Mouse (Mus musculus): Measurements from ENCODE around the gene Mrtfa. TPM values are rescaled to one million over a fixed set of nuclear protein-coding genes. Genes with fewer than 3 reads are reported as not detected.
A peak's percentile ranks its signal among the peaks of the same experiment; 100 is the strongest.

Gene Mrtfa
- polyA plus RNA-seq, 1 experiment from 2014 or later, result 21.2 TPM

DNA sequence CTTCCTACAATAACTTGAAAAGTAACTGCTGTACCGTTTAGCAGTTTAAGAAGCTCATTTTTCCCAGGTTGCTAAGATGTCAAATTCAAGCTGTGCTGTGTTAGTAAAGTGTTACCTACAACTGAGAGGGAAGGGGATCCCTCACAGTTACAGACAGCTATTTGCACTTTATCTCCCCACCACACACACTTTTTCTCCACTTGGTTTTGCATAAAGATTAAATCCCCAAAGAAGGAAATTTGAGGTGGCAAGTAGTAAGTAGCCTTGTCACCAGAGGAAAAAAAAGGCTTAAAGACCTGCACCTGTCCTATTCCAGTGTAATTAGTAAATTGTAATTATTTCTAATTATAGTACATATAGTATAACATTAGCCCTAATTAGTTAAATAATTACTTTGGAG lies 193.5 kb downstream of the Mrtfa start:
- Histone ChIP-seq H3K27ac (ENCODE audit: low read depth) (no peak overlapping the region), H3K9me3 (ENCODE audit: control insufficient read depth, low read length) (no peaks in the 10 kb centered on the region), H3K27me3 (replicated peaks; ENCODE audit: control insufficient read depth, insufficient read depth, low read length) (no peaks in the 10 kb centered on the region), H3K36me3 (ENCODE audit: control insufficient read depth, insufficient read depth, low read length) (no peaks in the 10 kb centered on the region), H3K9ac (ENCODE audit: low read length) (no peak overlapping the region), H3K4me1 (replicated peaks; ENCODE audit: control insufficient read depth, insufficient read depth, low read length) (peaks cover 5% of the 10 kb centered on the region; the same call in 1 of the 2 replicates), H3K4me3 (ENCODE audit: low read depth, low read length) (no peak overlapping the region), H3K4me2 (ENCODE audit: low read length) (no peak overlapping the region)
- ATAC-seq (replicated peaks; ENCODE audit: low FRiP score, low TSS enrichment, low read depth), result no peak
- WGBS, result 44% methylated on average over 1 of the region's 1 CpGs
- no peak for DNase-seq (ENCODE audit: low spot score)

DNA sequence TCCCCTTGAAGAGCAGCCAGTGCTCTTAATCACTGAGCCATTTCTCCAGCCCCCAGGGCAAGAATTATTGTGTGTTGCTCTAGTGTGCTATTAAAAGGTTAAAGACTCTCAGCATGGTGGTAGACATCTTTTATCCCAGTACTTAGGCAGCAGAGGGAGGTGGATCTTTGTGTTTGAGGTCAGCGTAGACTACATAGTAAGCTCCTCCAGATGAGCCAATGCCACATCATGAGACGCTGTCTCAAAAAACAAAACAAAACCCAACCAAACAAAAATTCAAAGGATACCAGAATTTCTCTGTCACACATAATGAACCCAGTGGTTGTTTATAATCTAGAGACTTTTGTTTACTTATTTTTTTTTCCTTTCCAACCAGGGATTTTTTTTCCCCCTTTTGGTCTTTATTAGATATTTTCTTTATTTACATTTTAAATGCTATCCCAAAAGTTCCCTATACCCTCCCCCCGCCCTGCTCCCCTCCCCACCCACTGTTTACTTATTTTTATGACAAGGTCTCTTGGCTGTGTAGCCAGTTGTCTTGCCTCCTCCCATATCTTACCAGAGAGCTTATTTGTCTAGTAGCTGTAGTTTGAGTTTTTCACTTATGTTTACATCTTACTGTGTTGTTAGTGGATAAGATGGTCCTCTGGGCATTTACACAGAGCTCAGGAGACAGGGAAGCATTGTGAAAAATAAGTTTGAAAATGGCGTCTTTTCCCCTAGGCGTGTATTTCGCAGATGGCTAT lies 194.3 kb downstream of the Mrtfa start:
- Histone ChIP-seq H3K36me3 (ENCODE audit: control insufficient read depth, insufficient read depth, low read length) (no peaks in the 10 kb centered on the region), H3K4me1 (replicated peaks; ENCODE audit: control insufficient read depth, insufficient read depth, low read length) (peaks cover 5% of the 10 kb centered on the region; the same call in 1 of the 2 replicates), H3K9ac (ENCODE audit: low read length) (no peak overlapping the region), H3K27me3 (replicated peaks; ENCODE audit: control insufficient read depth, insufficient read depth, low read length) (no peaks in the 10 kb centered on the region), H3K9me3 (ENCODE audit: control insufficient read depth, low read length) (no peaks in the 10 kb centered on the region), H3K4me3 (ENCODE audit: low read depth, low read length) (no peak overlapping the region), H3K27ac (ENCODE audit: low read depth) (no peak overlapping the region), H3K4me2 (ENCODE audit: low read length) (no peak overlapping the region)
- no peak for DNase-seq (ENCODE audit: low spot score)
- 73% methylated on average over 6 of the region's 6 CpGs for WGBS
- ATAC-seq (replicated peaks; ENCODE audit: low FRiP score, low TSS enrichment, low read depth), result no peak

DNA sequence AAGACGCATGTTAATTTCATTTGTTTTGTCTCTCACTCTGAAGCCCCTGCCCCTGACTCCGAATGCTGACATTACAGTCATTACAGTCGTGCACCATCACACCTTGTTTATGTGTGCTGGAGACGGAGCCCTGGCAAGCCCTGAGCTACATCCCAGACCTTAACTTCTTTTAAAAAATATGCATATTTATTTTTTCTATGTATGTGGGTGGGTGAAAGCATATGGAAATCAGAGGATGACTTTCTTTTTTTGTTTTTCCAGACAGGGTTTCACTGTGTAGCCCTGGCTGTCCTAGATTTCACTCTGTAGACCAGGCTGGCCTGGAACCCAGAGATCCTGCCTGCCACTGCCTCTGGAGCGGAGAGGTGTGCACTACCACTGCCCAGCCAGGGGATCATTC lies 195.6 kb downstream of the Mrtfa start:
- ATAC-seq (replicated peaks; ENCODE audit: low FRiP score, low TSS enrichment, low read depth) (no peak), DNase-seq (ENCODE audit: low spot score) (no peak)
- no peak overlapping the region for H3K27ac ChIP-seq (ENCODE audit: low read depth)

DNA sequence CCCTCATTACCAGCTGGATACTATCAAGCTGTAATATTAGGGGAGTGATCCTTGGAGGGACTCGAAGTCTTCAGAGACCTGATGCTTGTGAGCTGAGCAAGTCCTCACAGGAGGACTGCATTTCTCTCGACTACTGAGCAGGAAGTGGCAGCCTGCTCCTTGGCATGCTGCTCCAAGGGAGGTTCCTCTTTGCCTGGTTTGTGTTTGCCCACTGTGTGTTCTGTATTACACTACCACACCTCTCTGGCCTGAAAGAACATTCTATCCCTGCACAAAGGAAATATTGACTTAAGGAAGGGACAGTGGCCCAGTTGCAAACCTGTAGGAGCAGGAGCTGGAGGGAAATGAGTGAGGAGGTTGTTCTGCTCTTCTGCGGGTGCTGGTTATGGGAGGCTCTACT lies 200.8 kb downstream of the Mrtfa start:
- WGBS, result 52% methylated on average over 3 of the region's 3 CpGs
- Histone ChIP-seq H3K36me3 (ENCODE audit: control insufficient read depth, insufficient read depth, low read length) (no peaks in the 10 kb centered on the region), H3K4me3 (ENCODE audit: low read depth, low read length) (no peak overlapping the region), H3K4me1 (replicated peaks; ENCODE audit: control insufficient read depth, insufficient read depth, low read length) (no peaks in the 10 kb centered on the region), H3K9me3 (ENCODE audit: control insufficient read depth, low read length) (no peaks in the 10 kb centered on the region), H3K4me2 (ENCODE audit: low read length) (no peak overlapping the region), H3K27me3 (replicated peaks; ENCODE audit: control insufficient read depth, insufficient read depth, low read length) (no peaks in the 10 kb centered on the region), H3K27ac (ENCODE audit: low read depth) (no peak overlapping the region), H3K9ac (ENCODE audit: low read length) (no peak overlapping the region)
- ATAC-seq (replicated peaks; ENCODE audit: low FRiP score, low TSS enrichment, low read depth) (0 out of 2 replicates have a peak, but pooled peaks have one; percentile 27), DNase-seq (ENCODE audit: low spot score) (no peak)

More for the DNA sequence above, 195.6 kb downstream of the Mrtfa start:
- Histone ChIP-seq H3K4me1 (replicated peaks; ENCODE audit: control insufficient read depth, insufficient read depth, low read length) (no peaks in the 10 kb centered on the region; the same call in 1 of the 2 replicates), H3K4me3 (ENCODE audit: low read depth, low read length) (no peak overlapping the region), H3K4me2 (ENCODE audit: low read length) (no peak overlapping the region), H3K27me3 (replicated peaks; ENCODE audit: control insufficient read depth, insufficient read depth, low read length) (no peaks in the 10 kb centered on the region), H3K9ac (ENCODE audit: low read length) (no peak overlapping the region), H3K9me3 (ENCODE audit: control insufficient read depth, low read length) (no peaks in the 10 kb centered on the region), H3K36me3 (ENCODE audit: control insufficient read depth, insufficient read depth, low read length) (no peaks in the 10 kb centered on the region)
- 77% methylated on average over 5 of the region's 5 CpGs for whole genome bisulfite sequencing

DNA sequence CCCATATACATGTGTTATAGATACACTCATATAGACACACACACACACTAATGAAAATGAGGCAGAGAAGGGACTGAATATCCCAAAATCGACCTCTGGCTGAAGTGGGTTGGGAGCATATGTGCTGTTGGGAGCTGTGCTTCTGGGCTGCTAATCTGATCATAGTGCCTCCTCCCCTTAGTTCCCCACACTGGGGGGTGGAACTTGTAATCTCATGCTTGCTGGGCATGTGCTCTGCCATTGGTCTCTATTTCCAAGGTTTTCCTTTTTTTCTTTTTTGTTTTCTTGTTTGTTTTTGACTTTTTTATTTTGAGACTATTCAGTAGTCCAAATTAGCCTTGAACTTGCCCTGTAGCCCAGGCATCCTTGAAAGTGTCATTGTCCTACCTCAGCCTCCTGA lies 202.2 kb downstream of the Mrtfa start:
- Histone ChIP-seq H3K27ac (ENCODE audit: low read depth) (no peak overlapping the region), H3K4me1 (replicated peaks; ENCODE audit: control insufficient read depth, insufficient read depth, low read length) (no peaks in the 10 kb centered on the region), H3K27me3 (replicated peaks; ENCODE audit: control insufficient read depth, insufficient read depth, low read length) (no peaks in the 10 kb centered on the region), H3K9me3 (ENCODE audit: control insufficient read depth, low read length) (no peaks in the 10 kb centered on the region), H3K4me2 (ENCODE audit: low read length) (no peak overlapping the region), H3K9ac (ENCODE audit: low read length) (no peak overlapping the region), H3K4me3 (ENCODE audit: low read depth, low read length) (no peak overlapping the region), H3K36me3 (ENCODE audit: control insufficient read depth, insufficient read depth, low read length) (no peaks in the 10 kb centered on the region)
- no peak for DNase-seq (ENCODE audit: low spot score)
- no peak for ATAC-seq (replicated peaks; ENCODE audit: low FRiP score, low TSS enrichment, low read depth)
- 20% methylated on average over 1 of the region's 1 CpGs for WGBS

DNA sequence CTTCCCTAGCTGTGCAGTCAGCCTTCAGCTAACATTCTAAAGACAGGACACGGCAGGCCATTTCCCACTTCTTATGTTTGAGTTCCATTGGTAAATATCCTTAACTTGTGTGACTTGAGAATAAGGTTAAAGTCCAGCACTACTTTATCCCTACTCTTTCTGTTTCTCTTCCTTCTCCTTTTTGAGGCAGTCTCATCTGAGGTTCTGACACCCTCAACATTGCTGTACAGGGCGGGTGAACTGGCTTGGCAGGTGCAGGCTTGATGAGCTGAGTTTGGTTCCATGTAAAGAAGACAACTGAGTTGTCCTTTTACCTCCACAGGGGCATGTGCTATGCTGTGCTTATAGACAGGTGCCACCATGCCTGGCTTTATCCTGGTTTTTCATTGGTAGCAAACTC lies 207.3 kb downstream of the Mrtfa start:
- H3K27ac ChIP-seq (ENCODE audit: low read depth), result no peak overlapping the region
- no peak overlapping the region for H3K4me2 ChIP-seq (ENCODE audit: low read length)
- no peak overlapping the region for H3K4me3 ChIP-seq (ENCODE audit: low read depth, low read length)
- ATAC-seq (replicated peaks; ENCODE audit: low FRiP score, low TSS enrichment, low read depth) (no peak), DNase-seq (ENCODE audit: low spot score) (no peak)
- 83% methylated on average over 2 of the region's 2 CpGs for WGBS
- H3K4me1 ChIP-seq (replicated peaks; ENCODE audit: control insufficient read depth, insufficient read depth, low read length), result peaks cover 8% of the 10 kb centered on the region
- H3K36me3 ChIP-seq (ENCODE audit: control insufficient read depth, insufficient read depth, low read length), result no peaks in the 10 kb centered on the region
- no peaks in the 10 kb centered on the region for H3K9me3 ChIP-seq (ENCODE audit: control insufficient read depth, low read length)
- H3K9ac ChIP-seq (ENCODE audit: low read length), result no peak overlapping the region
- H3K27me3 ChIP-seq (replicated peaks; ENCODE audit: control insufficient read depth, insufficient read depth, low read length), result no peaks in the 10 kb centered on the region

DNA sequence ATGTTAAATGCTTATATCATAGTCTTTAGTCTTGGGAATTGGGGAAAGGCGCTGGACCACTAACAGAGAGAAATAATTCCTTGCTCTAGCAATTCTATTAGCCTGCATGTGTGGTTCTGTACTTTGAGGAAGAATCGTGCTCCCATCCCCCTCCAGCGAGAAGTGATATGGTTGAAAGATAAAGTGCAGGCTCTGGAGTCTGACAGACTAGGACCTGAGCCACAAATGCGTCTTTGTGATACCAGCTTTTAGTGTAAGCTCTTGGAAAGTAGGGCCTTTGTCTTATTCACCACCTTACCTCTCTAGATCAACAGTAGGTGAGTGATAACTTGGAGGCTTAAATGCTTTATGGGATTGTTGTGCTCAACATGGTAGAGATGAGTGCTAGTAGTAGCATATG lies 209.4 kb downstream of the Mrtfa start:
- H3K9ac ChIP-seq (ENCODE audit: low read length), result no peak overlapping the region
- 79% methylated on average over 4 of the region's 4 CpGs for WGBS
- no peak overlapping the region for H3K4me3 ChIP-seq (ENCODE audit: low read depth, low read length)
- no peaks in the 10 kb centered on the region for H3K27me3 ChIP-seq (replicated peaks; ENCODE audit: control insufficient read depth, insufficient read depth, low read length)
- ATAC-seq (replicated peaks; ENCODE audit: low FRiP score, low TSS enrichment, low read depth) (no peak), DNase-seq (ENCODE audit: low spot score) (no peak)
- no peaks in the 10 kb centered on the region for H3K9me3 ChIP-seq (ENCODE audit: control insufficient read depth, low read length)
- no peak overlapping the region for H3K4me2 ChIP-seq (ENCODE audit: low read length)
- peaks cover 10% of the 10 kb centered on the region for H3K4me1 ChIP-seq (replicated peaks; ENCODE audit: control insufficient read depth, insufficient read depth, low read length)
- no peak overlapping the region for H3K27ac ChIP-seq (ENCODE audit: low read depth)
- H3K36me3 ChIP-seq (ENCODE audit: control insufficient read depth, insufficient read depth, low read length), result no peaks in the 10 kb centered on the region

DNA sequence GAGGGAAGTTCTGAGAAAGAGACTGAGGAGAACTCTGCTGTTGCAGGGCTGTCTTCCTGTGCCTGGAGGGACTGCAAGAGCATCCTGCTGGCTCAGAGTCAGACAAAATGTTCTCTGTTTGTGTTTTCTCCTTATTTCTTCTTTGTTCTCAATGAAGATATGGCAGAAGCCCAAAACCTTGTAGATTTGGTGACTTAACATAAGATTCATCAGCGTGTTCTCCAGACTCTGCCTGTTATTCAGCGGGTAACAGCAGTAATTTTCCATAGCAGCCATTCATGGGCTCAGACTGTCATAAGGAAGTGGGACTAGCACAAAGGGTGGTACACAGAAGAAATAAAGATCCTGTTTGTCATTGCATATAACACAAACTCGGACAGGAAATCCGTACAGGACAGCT lies 210.9 kb downstream of the Mrtfa start:
- ATAC-seq (replicated peaks; ENCODE audit: low FRiP score, low TSS enrichment, low read depth), result no peak
- Histone ChIP-seq H3K27me3 (replicated peaks; ENCODE audit: control insufficient read depth, insufficient read depth, low read length) (no peaks in the 10 kb centered on the region), H3K4me3 (ENCODE audit: low read depth, low read length) (no peak overlapping the region), H3K9me3 (ENCODE audit: control insufficient read depth, low read length) (no peaks in the 10 kb centered on the region), H3K9ac (ENCODE audit: low read length) (no peak overlapping the region), H3K4me2 (ENCODE audit: low read length) (no peak overlapping the region), H3K36me3 (ENCODE audit: control insufficient read depth, insufficient read depth, low read length) (no peaks in the 10 kb centered on the region), H3K4me1 (replicated peaks; ENCODE audit: control insufficient read depth, insufficient read depth, low read length) (peaks cover 10% of the 10 kb centered on the region), H3K27ac (ENCODE audit: low read depth) (no peak overlapping the region)
- no peak for DNase-seq (ENCODE audit: low spot score)
- 70% methylated on average over 4 of the region's 4 CpGs for WGBS
